Mouse (Mus musculus): Measurements from ENCODE around the gene Pcp4. TPM values are rescaled to one million over a fixed set of nuclear protein-coding genes. Genes with fewer than 3 reads are reported as not detected.

Pcp4 gene
- polyA plus RNA-seq, 1 experiment from 2014 or later = 97.1 TPM

DNA sequence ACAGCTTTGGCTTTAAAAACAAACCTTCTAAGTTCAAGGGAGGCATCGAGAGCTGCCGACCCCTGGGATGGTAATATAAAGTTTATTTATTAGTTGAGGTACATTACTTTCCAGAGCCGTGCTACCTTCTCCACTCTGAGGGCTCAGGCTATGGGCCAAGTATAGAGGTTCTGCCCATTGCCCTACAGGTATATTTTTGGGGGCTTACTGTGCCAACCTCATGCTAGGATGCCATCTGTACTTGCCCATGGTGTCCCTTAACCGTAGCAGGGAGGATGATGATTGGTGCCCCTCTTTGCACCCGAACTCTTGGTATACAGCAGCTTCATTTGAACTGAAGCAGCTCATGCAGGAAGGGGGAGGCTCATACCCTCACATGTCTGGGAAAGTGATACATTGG is 9.8 kb upstream of the Pcp4 start:
- no peak for ATAC-seq (ENCODE audit: low FRiP score)
- no peak overlapping the region for H3K9ac ChIP-seq
- H3K27ac ChIP-seq = no peak overlapping the region
- H3K9me3 ChIP-seq (replicated peaks) = no peaks in the 10 kb centered on the region
- H3K27me3 ChIP-seq = no peaks in the 10 kb centered on the region
- no peak overlapping the region for H3K4me3 ChIP-seq
- H3K4me2 ChIP-seq (replicated peaks) = no peak overlapping the region
- WGBS = 85% methylated on average over 5 of the region's 5 CpGs
- H3K4me1 ChIP-seq = 0 out of 2 replicates have a peak, but pooled peaks cover 3% of the 10 kb centered on the region
- H3K36me3 ChIP-seq = no peaks in the 10 kb centered on the region

DNA sequence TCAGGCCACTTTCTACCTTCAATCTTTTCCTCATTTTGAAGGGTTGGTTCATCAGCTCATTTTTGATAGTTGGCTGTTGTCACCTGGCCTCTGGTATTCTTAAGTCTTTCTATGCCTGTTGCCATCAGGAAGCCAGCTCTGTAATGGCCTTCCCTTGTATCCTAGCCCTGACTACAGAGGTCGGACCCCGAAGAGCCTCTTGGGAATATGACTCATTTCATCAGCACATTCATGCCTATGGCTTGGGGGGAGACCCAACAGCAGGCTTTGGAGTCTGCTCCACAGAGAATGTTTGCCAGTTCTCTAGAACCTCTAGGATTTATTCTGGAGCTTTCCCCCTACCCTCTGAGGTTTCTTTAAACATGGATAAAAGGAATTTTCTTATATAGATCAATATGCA is 8.1 kb upstream of the Pcp4 start:
- 87% methylated on average over 2 of the region's 2 CpGs for WGBS
- Histone ChIP-seq H3K27ac (no peak overlapping the region), H3K9me3 (replicated peaks) (no peaks in the 10 kb centered on the region), H3K9ac (no peak overlapping the region), H3K4me3 (no peak overlapping the region), H3K36me3 (no peaks in the 10 kb centered on the region), H3K4me1 (0 out of 2 replicates have a peak, but pooled peaks cover 3% of the 10 kb centered on the region), H3K4me2 (replicated peaks) (no peak overlapping the region), H3K27me3 (no peaks in the 10 kb centered on the region)
- no peak for ATAC-seq (ENCODE audit: low FRiP score)

DNA sequence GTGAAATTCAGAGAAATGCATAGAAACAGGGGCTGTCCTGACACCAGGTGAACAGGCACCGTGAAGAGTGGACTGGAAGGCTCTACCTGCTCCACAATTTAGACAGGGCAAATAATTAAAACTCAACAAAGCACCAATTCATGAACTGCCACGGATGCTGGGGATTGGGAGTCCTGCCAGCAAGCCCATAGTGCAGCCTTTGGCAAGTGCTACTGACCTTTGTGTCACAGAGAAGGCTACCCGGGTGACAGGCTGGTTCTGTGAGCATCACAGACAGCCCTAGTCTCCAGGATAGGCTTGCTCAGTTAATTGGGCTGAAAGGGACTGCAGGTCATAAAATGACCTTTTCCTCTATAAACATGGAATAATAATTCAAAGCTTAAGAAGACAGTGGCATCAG is 6.6 kb upstream of the Pcp4 start:
- Histone ChIP-seq H3K27ac (no peak overlapping the region), H3K4me2 (replicated peaks) (no peak overlapping the region), H3K4me3 (no peak overlapping the region), H3K27me3 (no peaks in the 10 kb centered on the region), H3K9ac (no peak overlapping the region), H3K36me3 (no peaks in the 10 kb centered on the region), H3K4me1 (0 out of 2 replicates have a peak, but pooled peaks cover 3% of the 10 kb centered on the region), H3K9me3 (replicated peaks) (no peaks in the 10 kb centered on the region)
- 47% methylated on average over 3 of the region's 3 CpGs for whole genome bisulfite sequencing
- no peak for ATAC-seq (ENCODE audit: low FRiP score)

DNA sequence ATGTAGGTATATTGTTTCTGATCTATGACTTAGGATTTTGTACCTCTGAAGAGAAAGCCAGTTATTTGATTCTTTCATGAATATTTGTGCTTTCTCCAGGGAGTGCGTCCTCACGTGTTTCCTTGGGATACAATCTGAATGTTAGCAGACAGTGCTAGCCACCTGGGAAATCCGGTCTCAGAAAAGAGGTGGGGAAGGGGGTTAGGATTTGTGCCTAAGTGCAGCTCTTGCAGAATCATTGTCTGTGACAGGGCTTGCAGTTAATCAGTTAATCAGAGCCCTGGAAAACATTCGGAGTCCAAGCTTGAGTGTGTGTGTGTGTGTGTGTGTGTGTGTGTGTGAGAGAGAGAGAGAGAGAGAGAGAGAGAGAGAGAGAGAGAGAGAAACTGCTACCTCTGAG is 605 bp downstream of the Pcp4 start:
- ATAC-seq (ENCODE audit: low FRiP score) = no peak
- H3K27me3 ChIP-seq = no peaks in the 10 kb centered on the region
- peak overlapping the region; percentile 38; the same call in 1 of the 2 replicates for H3K4me2 ChIP-seq (replicated peaks)
- no peak overlapping the region for H3K27ac ChIP-seq
- H3K36me3 ChIP-seq = no peaks in the 10 kb centered on the region
- no peaks in the 10 kb centered on the region for H3K9me3 ChIP-seq (replicated peaks)
- WGBS = 60% methylated on average over 4 of the region's 4 CpGs
- no peak overlapping the region for H3K9ac ChIP-seq
- peaks cover 9% of the 10 kb centered on the region for H3K4me1 ChIP-seq
- H3K4me3 ChIP-seq = peak overlapping the region; percentile 10; the same call in 1 of the 2 replicates

DNA sequence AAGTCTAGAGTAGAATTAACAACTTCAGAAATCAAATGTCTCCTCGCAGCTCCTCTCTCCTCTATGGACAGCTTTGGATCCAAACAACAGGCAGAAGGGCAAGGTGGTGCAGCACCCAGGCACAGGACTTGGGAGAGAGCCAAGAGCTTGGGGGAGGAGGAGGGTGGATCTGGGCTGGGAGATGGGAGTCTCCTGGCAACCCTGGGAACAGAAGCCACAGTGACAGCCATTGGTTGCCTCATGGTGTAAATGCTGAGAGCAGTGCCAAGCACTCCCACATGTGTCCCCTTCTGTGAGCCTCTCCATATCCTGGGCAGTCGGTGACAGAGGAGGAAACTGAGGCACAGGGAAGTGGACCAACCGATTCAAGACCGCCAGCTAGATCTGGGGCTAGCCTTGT is 1.3 kb downstream of the Pcp4 start:
- WGBS = 78% methylated on average over 4 of the region's 4 CpGs
- H3K9ac ChIP-seq = no peak overlapping the region
- H3K4me2 ChIP-seq (replicated peaks) = peak overlapping the region; percentile 28

DNA sequence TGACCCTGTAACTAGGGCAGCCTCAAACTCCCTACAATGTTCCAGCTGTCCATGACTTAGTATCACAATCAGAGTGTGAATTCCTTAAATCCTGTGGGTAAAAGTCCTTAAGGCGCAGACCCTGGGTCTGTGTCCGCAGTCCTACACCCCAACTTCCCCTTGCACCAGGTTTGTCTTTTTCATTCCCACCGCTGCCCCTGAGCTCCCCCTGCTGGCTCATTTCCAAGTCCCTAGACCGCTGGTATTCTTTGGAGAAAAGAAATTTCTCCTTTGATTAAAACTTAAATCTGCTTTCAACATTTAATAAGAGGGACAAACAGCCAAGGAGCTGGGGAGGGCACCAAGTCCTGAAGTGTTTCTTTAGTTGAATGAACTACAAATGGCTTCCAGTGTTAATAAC is 2.2 kb downstream of the Pcp4 start:
- H3K4me3 ChIP-seq = no peak overlapping the region
- H3K27ac ChIP-seq = no peak overlapping the region
- no peak for ATAC-seq (ENCODE audit: low FRiP score)
- H3K27me3 ChIP-seq = no peaks in the 10 kb centered on the region
- H3K9ac ChIP-seq = no peak overlapping the region
- peaks cover 9% of the 10 kb centered on the region for H3K4me1 ChIP-seq
- no peaks in the 10 kb centered on the region for H3K36me3 ChIP-seq
- WGBS = 56% methylated on average over 4 of the region's 4 CpGs
- H3K4me2 ChIP-seq (replicated peaks) = peak overlapping the region; percentile 28
- H3K9me3 ChIP-seq (replicated peaks) = no peaks in the 10 kb centered on the region

More for the DNA sequence above, 1.3 kb downstream of the Pcp4 start:
- Histone ChIP-seq H3K27me3 (no peaks in the 10 kb centered on the region), H3K36me3 (no peaks in the 10 kb centered on the region), H3K4me1 (peaks cover 9% of the 10 kb centered on the region), H3K4me3 (no peak overlapping the region), H3K9me3 (replicated peaks) (no peaks in the 10 kb centered on the region), H3K27ac (no peak overlapping the region)
- ATAC-seq (ENCODE audit: low FRiP score) = peak; percentile 74

DNA sequence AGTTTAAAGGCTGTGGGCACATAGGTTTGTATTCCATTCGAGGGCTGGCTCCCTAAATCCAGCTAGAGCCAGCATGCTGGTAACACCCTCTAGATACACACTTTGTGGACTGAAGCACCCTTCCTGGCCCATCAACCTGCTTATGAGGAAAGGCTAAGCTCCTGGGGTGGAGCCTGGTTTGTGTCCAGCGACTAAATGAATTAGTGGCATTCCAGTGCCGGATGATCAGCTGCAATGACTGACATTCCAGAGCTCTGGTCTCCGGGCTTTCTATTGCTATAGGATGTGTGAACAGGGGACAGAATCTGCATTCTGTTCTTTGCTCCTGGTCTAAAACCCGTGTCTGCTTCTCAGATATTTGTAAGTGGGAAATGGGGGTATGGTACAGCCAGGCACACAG is 5.0 kb downstream of the Pcp4 start:
- H3K9me3 ChIP-seq (replicated peaks) = no peaks in the 10 kb centered on the region
- H3K36me3 ChIP-seq = no peaks in the 10 kb centered on the region
- H3K4me3 ChIP-seq = no peak overlapping the region
- whole genome bisulfite sequencing = 41% methylated on average over 5 of the region's 5 CpGs
- peak overlapping the region; percentile 55 for H3K27ac ChIP-seq
- H3K4me2 ChIP-seq (replicated peaks) = 0 out of 2 replicates have a peak overlapping the region, but pooled peaks have one; percentile 6
- no peaks in the 10 kb centered on the region for H3K27me3 ChIP-seq
- ATAC-seq (ENCODE audit: low FRiP score) = no peak
- H3K9ac ChIP-seq = no peak overlapping the region
- peaks cover 9% of the 10 kb centered on the region for H3K4me1 ChIP-seq

DNA sequence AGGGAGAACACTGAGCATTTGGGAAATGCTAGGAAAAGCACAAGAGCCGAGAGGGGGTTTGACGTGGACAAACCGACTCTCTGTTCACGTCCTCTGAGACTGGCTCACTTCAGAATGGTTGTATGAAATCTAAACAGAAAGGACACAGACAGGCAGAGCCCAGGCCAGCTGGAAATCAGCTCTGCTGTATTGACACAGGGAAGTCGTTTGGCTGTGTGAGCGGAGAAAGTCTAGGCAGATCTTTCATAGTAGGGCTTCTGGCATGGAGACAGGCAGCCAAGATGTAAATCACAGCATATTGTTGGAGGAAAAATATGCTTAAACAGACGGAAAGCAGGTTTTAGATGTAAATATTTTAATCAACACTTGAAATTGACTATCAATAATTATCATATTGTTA is 5.4 kb downstream of the Pcp4 start:
- 0 out of 2 replicates have a peak overlapping the region, but pooled peaks have one; percentile 6 for H3K4me2 ChIP-seq (replicated peaks)
- H3K9me3 ChIP-seq (replicated peaks) = no peaks in the 10 kb centered on the region
- H3K4me3 ChIP-seq = no peak overlapping the region
- H3K4me1 ChIP-seq = peaks cover 6% of the 10 kb centered on the region
- H3K27me3 ChIP-seq = no peaks in the 10 kb centered on the region
- WGBS = 58% methylated on average over 7 of the region's 7 CpGs
- no peak overlapping the region; the same call in 1 of the 2 replicates for H3K9ac ChIP-seq
- H3K27ac ChIP-seq = peak overlapping the region; percentile 55
- H3K36me3 ChIP-seq = no peaks in the 10 kb centered on the region
- ATAC-seq (ENCODE audit: low FRiP score) = no peak

DNA sequence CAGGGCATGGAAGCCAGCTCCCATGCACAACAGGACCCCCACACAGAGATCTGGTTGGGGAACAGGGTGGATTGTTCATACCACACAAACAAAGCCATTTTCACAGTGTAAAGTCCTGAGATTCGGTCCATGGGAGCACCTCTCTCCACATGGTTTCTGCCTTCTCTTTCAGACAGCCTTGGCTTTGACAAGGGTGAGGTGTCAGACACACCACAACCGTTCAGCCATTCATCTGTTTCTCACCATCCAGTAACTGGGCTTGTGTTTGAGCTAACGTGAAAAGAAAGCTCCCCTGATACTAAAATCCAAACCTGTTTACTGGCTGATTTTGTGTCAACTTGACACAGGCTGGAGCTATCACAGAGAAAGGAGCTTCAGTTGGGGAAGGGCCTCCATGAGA is 6.8 kb downstream of the Pcp4 start:
- WGBS = 69% methylated on average over 3 of the region's 3 CpGs
- no peak overlapping the region; the same call in 1 of the 2 replicates for H3K27ac ChIP-seq
- no peak for ATAC-seq (ENCODE audit: low FRiP score)
- peaks cover 6% of the 10 kb centered on the region for H3K4me1 ChIP-seq
- H3K4me2 ChIP-seq (replicated peaks) = no peak overlapping the region
- H3K36me3 ChIP-seq = no peaks in the 10 kb centered on the region
- no peaks in the 10 kb centered on the region for H3K27me3 ChIP-seq
- H3K9me3 ChIP-seq (replicated peaks) = no peaks in the 10 kb centered on the region
- H3K9ac ChIP-seq = no peak overlapping the region
- H3K4me3 ChIP-seq = no peak overlapping the region

DNA sequence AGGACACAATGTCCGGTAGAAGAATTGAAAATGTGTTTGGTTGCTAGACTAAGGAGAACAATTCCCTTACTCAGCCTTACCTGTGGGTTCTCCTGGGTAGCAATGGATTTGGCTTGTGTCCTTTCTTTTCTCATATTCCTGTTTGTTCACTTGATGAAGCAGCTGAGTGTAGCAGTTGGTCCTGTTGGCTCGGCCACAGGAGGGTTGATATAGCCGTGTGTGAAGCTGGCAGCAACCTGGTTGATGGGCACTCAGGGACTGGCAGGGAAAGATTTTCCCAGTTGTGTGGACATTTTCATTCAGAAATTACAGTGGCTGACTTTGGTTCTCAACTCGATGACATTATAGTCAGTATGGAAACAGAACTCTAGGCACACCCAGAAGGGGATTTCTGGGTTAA is 14.4 kb downstream of the Pcp4 start:
- no peak overlapping the region for H3K27ac ChIP-seq
- no peaks in the 10 kb centered on the region for H3K27me3 ChIP-seq
- H3K36me3 ChIP-seq = no peaks in the 10 kb centered on the region
- H3K4me2 ChIP-seq (replicated peaks) = no peak overlapping the region
- WGBS = 93% methylated on average over 4 of the region's 4 CpGs
- H3K9ac ChIP-seq = no peak overlapping the region
- H3K4me1 ChIP-seq = no peaks in the 10 kb centered on the region
- no peaks in the 10 kb centered on the region for H3K9me3 ChIP-seq (replicated peaks)
- H3K4me3 ChIP-seq = no peak overlapping the region
- ATAC-seq (ENCODE audit: low FRiP score) = no peak

DNA sequence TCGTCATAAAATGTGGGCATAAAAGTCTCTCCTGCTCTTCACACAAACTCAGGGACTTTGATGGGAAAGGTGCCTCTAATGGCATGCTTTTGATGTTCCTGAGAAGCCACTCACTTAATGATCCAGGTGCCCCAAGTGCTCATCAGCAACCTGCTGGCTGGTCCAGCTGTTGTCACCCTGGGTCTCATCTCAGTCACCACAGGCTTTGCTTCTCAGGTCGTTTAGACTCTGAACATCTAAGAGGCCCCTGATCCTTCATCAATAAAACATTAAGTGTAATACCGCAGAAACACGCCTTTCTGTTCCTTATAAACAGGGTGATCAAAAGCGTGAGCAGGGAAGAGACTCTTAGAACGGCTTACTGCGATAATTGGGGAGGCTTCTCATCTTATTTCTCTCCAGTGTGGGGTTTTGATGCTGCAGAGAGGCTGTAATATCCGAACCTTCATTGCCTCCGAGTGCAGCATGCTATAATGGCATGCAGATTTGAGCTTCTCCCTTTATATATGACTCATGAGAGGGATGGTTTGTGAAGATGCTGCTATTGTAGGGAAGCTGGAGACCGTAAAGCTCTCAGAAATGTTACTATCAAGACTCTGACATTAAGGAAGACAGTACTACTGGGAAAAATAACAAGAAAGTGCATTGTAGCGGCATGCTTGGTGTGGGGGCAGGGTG is 19.7 kb downstream of the Pcp4 start:
- no peak overlapping the region for H3K4me3 ChIP-seq
- H3K36me3 ChIP-seq = no peaks in the 10 kb centered on the region
- WGBS = 78% methylated on average over 11 of the region's 11 CpGs
- H3K4me2 ChIP-seq (replicated peaks) = no peak overlapping the region
- H3K9me3 ChIP-seq (replicated peaks) = no peaks in the 10 kb centered on the region
- ATAC-seq (ENCODE audit: low FRiP score) = no peak
- no peak overlapping the region for H3K27ac ChIP-seq
- no peak overlapping the region for H3K9ac ChIP-seq
- no peaks in the 10 kb centered on the region for H3K27me3 ChIP-seq
- no peaks in the 10 kb centered on the region for H3K4me1 ChIP-seq

DNA sequence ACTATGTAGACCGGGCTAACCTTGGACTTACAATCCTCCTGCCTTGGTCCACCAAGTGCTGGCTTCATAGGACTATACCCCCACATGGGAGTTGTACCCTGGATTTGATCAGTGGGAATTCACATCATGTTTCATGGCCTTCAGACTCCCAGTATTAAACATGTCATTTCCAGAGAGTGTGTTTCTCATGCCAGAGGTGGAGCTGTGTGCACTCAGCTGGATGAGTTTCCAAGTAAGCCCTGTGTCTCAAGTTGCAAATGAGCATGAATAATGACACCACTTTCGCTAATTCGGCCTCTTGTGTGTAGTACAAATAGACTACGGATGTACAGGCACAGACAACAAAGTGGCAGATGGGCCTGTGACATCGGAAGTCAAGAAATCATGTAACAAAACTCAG is 20.6 kb downstream of the Pcp4 start:
- no peak for ATAC-seq (ENCODE audit: low FRiP score)
- Histone ChIP-seq H3K4me3 (no peak overlapping the region), H3K4me1 (no peaks in the 10 kb centered on the region), H3K9me3 (replicated peaks) (no peaks in the 10 kb centered on the region), H3K4me2 (replicated peaks) (no peak overlapping the region), H3K36me3 (no peaks in the 10 kb centered on the region), H3K9ac (no peak overlapping the region), H3K27ac (no peak overlapping the region), H3K27me3 (no peaks in the 10 kb centered on the region)
- WGBS = 77% methylated on average over 5 of the region's 5 CpGs

DNA sequence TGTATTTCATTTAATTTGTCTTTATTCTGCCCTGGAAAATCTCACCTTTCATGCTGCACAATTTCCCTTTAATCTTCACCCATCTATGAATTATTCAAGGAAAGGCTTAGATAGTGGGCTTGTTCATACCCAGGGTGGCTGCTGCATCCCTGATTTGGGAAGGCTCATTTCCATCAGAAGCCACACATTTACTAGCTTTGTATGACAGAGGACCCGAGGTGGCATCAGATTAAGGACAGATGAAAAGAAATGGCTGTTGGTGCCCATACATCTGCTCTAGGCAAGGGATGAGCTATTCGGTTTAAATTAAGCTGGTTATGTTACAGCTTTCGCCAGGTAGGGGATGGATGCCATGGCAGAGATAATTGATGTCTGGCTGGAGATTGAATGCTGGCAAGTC is 24.1 kb downstream of the Pcp4 start:
- H3K4me2 ChIP-seq (replicated peaks) = no peak overlapping the region
- no peak for ATAC-seq (ENCODE audit: low FRiP score)
- H3K4me3 ChIP-seq = no peak overlapping the region
- H3K9ac ChIP-seq = no peak overlapping the region
- 78% methylated on average over 3 of the region's 3 CpGs for WGBS
- 0 out of 2 replicates have a peak, but pooled peaks cover 3% of the 10 kb centered on the region for H3K4me1 ChIP-seq
- H3K36me3 ChIP-seq = no peaks in the 10 kb centered on the region
- H3K9me3 ChIP-seq (replicated peaks) = no peaks in the 10 kb centered on the region
- no peaks in the 10 kb centered on the region for H3K27me3 ChIP-seq
- no peak overlapping the region for H3K27ac ChIP-seq
